8 mouse cellular contexts compared by ENCODE assay signal in the genomic region with DNA sequence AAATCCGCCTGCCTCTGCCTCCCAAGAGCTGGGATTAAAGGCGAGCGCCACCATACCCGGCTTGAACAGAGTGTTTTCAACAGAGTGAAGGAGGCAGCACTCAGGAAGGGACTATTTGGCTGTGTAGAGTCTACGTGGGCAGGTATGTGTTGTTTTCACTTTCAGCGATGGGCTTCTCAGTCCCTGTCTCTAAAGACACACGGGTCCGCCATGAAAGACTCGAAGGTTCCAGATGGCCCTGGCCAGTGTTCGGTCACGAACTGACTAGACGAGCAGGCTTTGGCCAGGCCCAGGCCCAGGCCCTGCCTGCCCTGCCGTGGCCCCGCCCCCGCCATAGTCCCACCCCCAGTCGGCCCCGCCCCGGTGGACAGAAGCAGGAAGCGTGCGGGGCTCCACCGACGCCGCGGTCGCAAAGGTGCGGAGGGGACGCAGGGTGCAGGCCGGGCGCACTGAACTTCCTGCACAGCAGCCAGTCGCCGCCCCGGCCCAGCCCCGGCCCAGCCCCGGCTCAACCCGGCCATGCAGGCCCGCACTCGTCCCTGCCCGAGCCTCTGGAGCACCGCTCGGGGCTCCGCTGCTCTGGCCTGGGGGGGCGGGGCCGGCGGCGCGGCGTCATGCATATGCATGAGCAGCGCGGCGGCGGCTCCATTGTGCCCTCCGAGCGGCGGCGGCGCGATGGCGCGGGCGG. TPM values are rescaled to one million over a fixed set of nuclear protein-coding genes. Genes with fewer than 3 reads are reported as not detected.
DNase-seq lines count a peak whose midpoint lies in the region; ATAC-seq and TF ChIP-seq lines count a peak whose summit lies in the region.

Zmiz2 (plus strand) TSS at position 349 of the 688 bp plus-strand sequence.

- peak within 1 kb of the TSS; percentile 97 for H3K27ac ChIP-seq in forebrain, embryonic 15.5 days (replicated peaks)
- H3K27ac ChIP-seq in layer of hippocampus, adult 2 months: peak within 1 kb of the TSS; percentile 94
- H3K27ac ChIP-seq in lung, embryonic 14.5 days (ENCODE audit: low read depth): peak within 1 kb of the TSS; percentile 93
- peak within 1 kb of the TSS; percentile 92 for H3K27ac ChIP-seq in olfactory bulb, adult 2 months (ENCODE audit: insufficient read depth, low read depth, low read length)
- H3K27ac ChIP-seq in thymus, adult 2 months (ENCODE audit: control insufficient read depth, insufficient read depth, low read length): peak within 1 kb of the TSS; percentile 83

- peak; percentile 98 for ATAC-seq in forebrain, embryonic 15.5 days (replicated peaks)
- ATAC-seq in lung, embryonic 14.5 days (ENCODE audit: insufficient read depth): peak; percentile 99

- peak; percentile 87 for DNase-seq in ES-CJ7 (ENCODE audit: low read depth, low spot score)
- DNase-seq in cerebellum, adult 11 months: peak; percentile 92
- DNase-seq in heart, postnatal 25 days (ENCODE audit: low spot score): peak; percentile 91
- peak; percentile 90 to 92 for DNase-seq in layer of hippocampus, adult 2 months (ENCODE audit: low spot score in 2 of 2)
- peak; percentile 94 for DNase-seq in lung, embryonic 14.5 days
- DNase-seq in thymus, adult 2 months: peak; percentile 92

- peak within 1 kb of the TSS; percentile 85 for H3K4me3 ChIP-seq in forebrain, embryonic 15.5 days
- H3K4me3 ChIP-seq in layer of hippocampus, adult 2 months: peak within 1 kb of the TSS; percentile 94
- peak within 1 kb of the TSS; percentile 89 for H3K4me3 ChIP-seq in lung, embryonic 14.5 days (ENCODE audit: low read depth, low read length)
- H3K4me3 ChIP-seq in olfactory bulb, adult 2 months (ENCODE audit: insufficient read depth, low read depth, low read length): peak within 1 kb of the TSS; percentile 92
- peak within 1 kb of the TSS; percentile 79 for H3K4me3 ChIP-seq in thymus, adult 2 months (ENCODE audit: control insufficient read depth, insufficient read depth, low read length)

- WGBS in forebrain, embryonic 15.5 days: 8% methylated on average over 45 of the region's 60 CpGs
- WGBS in lung, embryonic 14.5 days: 7% methylated on average over 59 of the region's 60 CpGs
- WGBS in olfactory bulb, adult 2 months: 8% methylated on average over 60 of the region's 60 CpGs
- WGBS in thymus, adult 2 months: 6% methylated on average over 60 of the region's 60 CpGs

- intact Hi-C loops in heart, postnatal 25 days (cut with DNase I): no loop called here

- H3K27me3 ChIP-seq in forebrain, embryonic 15.5 days: no peaks in the 10 kb centered on the region
- no peaks in the 10 kb centered on the region for H3K27me3 ChIP-seq in lung, embryonic 14.5 days (ENCODE audit: insufficient read depth, low read length)
- no peaks in the 10 kb centered on the region for H3K27me3 ChIP-seq in thymus, adult 2 months (ENCODE audit: control insufficient read depth, insufficient read depth, low read length)

- H3K9me3 ChIP-seq in forebrain, embryonic 15.5 days: no peaks in the 10 kb centered on the region
- H3K9me3 ChIP-seq in lung, embryonic 14.5 days (ENCODE audit: low read depth, low read length): no peaks in the 10 kb centered on the region

- H3K36me3 ChIP-seq in forebrain, embryonic 15.5 days: peaks cover 17% of the 10 kb centered on the region
- peaks cover 10% of the 10 kb centered on the region for H3K36me3 ChIP-seq in lung, embryonic 14.5 days (ENCODE audit: insufficient read depth)
- no peaks in the 10 kb centered on the region for H3K36me3 ChIP-seq in thymus, adult 2 months (ENCODE audit: control insufficient read depth, insufficient read depth, low read length)

- peak within 1 kb of the TSS; percentile 93 for H3K9ac ChIP-seq in forebrain, embryonic 15.5 days (replicated peaks)
- H3K9ac ChIP-seq in lung, embryonic 14.5 days: peak within 1 kb of the TSS; percentile 85

- peak; percentile 50; the same call in 1 of the 2 replicates for TF ChIP-seq POLR2A in olfactory bulb, adult 2 months (IDR thresholded peaks at IDR 0.05; ENCODE audit: insufficient read depth, low read depth, low read length)
- peak; percentile 79; the same call in 1 of the 2 replicates for TF ChIP-seq POLR2A in thymus, adult 2 months (IDR thresholded peaks at IDR 0.05; ENCODE audit: control insufficient read depth, extremely low read depth, insufficient read depth, low read length, poor library complexity)

- H3K4me2 ChIP-seq in forebrain, embryonic 15.5 days (replicated peaks): peak within 1 kb of the TSS; percentile 80
- H3K4me2 ChIP-seq in lung, embryonic 14.5 days: peak within 1 kb of the TSS; percentile 86

- no peak for TF ChIP-seq CTCF in layer of hippocampus, adult 2 months (conservative IDR thresholded peaks at IDR 0.05)
- no peak for TF ChIP-seq CTCF in lung, embryonic 14.5 days (IDR thresholded peaks at IDR 0.05; ENCODE audit: low read depth)
- no peak for TF ChIP-seq CTCF in olfactory bulb, adult 2 months (IDR thresholded peaks at IDR 0.05; ENCODE audit: insufficient read depth, low read depth, low read length)
- TF ChIP-seq CTCF in thymus, adult 2 months (IDR thresholded peaks at IDR 0.05; ENCODE audit: borderline replicate concordance, control insufficient read depth, extremely low read depth, insufficient read depth, low read length, poor library complexity): 0 out of 2 replicates have a peak, but pooled peaks have one; percentile 29

- H3K4me1 ChIP-seq in forebrain, embryonic 15.5 days: peaks cover 25% of the 10 kb centered on the region
- no peaks in the 10 kb centered on the region for H3K4me1 ChIP-seq in lung, embryonic 14.5 days (ENCODE audit: insufficient read depth)
- peaks cover 22% of the 10 kb centered on the region for H3K4me1 ChIP-seq in olfactory bulb, adult 2 months (ENCODE audit: control insufficient read depth, insufficient read depth, low read length)
- H3K4me1 ChIP-seq in thymus, adult 2 months (replicated peaks; ENCODE audit: control insufficient read depth, insufficient read depth, low read length): peaks cover 23% of the 10 kb centered on the region

RNA-seq across cellular contexts. Expression of gene Zmiz2, which starts in this region (rescaled TPM):
- 38.7 and 38.8 TPM in 2 replicates for polyA plus RNA-seq in forebrain, embryonic 15.5 days (2015; fragmentation: Nextera tagmentation; extraction: Ambion mirVana)
- 10 to 100 TPM; 38.5 to 39.0 TPM for total RNA-seq in heart, postnatal 25 days (2021)
- 100 to 1,000 TPM; 170 TPM for total RNA-seq in layer of hippocampus, adult 2 months (2021)
- polyA plus RNA-seq in lung, embryonic 14.5 days (2014; fragmentation: Nextera tagmentation; extraction: Ambion mirVana): 11.8 and 12.9 TPM in 2 replicates
- not detected in 2 replicates for polyA plus RNA-seq in olfactory bulb, adult 2 months (2012; ENCODE audit: insufficient read depth, insufficient read length, low replicate concordance, missing spikeins)
- 137 and 187 TPM in 2 replicates for polyA plus RNA-seq in thymus, adult 2 months (2012; rRNA removed)

Comparison
In these comparisons a context has a peak if more than half of its experiments do, and no peak if none do; other contexts are left out.
1. Peak in every context shown above with its lines: DNase-seq, ATAC-seq, H3K4me3 ChIP-seq and H3K27ac ChIP-seq.
2. RNA of gene Zmiz2 (total RNA-seq): 170 TPM in layer of hippocampus, adult 2 months; 38.5 to 39.0 TPM in heart, postnatal 25 days; every median in the first group is over 4 times any median in the second.